Mouse (Mus musculus) c-Kit-positive CD71-positive TER-119-positive erythroid progenitor cells, embryonic 14.5 days (primary cell): ENCODE results near the gene Atg16l2.
A peak's percentile ranks its signal among the peaks of the same experiment; 100 is the strongest.

Experiments used
- DNase-seq: peaks from one replicate; pipeline ENCODE4 v3.0.0-alpha.2; 2013; ENCODE audit warnings: low spot score

The Atg16l2 gene

GRCm38 (mm10) chr7:101321218-101321827 lies 19.3 kb upstream of the Atg16l2 start:
- no peak for DNase-seq

- no peak for DNase-seq
Observed at GRCm38 (mm10) chr7:101320399-101321217, 18.6 kb upstream of the Atg16l2 start.

DNA sequence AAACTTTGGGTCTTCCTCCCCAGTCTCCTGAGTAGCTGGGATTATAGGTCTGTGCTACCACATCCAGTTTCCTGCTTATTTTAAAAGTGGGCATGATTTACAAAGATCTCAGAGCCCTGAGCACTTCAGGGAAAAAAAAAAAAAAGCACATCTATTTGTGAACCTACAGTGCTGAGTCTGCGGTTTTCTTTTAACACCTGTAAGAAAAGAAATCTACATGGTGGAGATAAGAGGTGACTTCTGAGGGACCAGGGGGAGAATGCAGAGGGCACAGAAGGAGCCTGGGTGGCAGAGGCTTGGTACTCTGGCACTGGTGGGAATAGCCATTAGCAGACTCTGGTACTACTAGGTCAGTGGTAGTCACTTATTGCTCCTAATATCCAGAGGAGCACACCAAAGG lies 17.7 kb upstream of the Atg16l2 start:
- no peak for DNase-seq

GRCm38 (mm10) chr7:101318848-101319247 lies 16.8 kb upstream of the Atg16l2 start:
- peak; percentile 28 for DNase-seq

GRCm38 (mm10) chr7:101317014-101317413 lies 15.0 kb upstream of the Atg16l2 start, which contains the start of gene Stard10:
Stard10 (plus strand) TSS chr7:101317086.
- DNase-seq: no peak

- peak; percentile 66 for DNase-seq
Observed at GRCm38 (mm10) chr7:101316591-101317001, 14.5 kb upstream of the Atg16l2 start.

GRCm38 (mm10) chr7:101315699-101316098 lies 13.6 kb upstream of the Atg16l2 start:
- peak; percentile 48 for DNase-seq

GRCm38 (mm10) chr7:101314396-101314795 lies 12.3 kb upstream of the Atg16l2 start:
- no peak for DNase-seq

DNA sequence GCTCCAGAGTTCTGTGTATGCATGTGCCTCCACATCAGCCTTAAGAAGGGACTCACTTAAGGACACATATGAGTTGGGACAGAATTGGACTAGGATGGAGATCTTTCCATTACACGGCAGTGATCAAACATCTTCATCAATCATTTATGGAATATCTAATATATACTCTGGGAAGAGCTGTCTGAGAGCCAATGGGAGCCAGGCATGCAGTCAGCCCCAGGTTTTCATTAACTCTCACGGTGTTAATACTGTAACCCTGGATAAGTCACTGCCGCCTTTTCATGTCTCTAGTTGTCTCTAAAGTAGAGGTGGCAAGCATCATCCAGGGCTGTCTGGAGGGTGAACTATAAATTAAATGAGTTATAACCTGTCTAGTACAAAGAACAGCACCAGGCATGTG lies 11.0 kb upstream of the Atg16l2 start:
- no peak for DNase-seq

DNA sequence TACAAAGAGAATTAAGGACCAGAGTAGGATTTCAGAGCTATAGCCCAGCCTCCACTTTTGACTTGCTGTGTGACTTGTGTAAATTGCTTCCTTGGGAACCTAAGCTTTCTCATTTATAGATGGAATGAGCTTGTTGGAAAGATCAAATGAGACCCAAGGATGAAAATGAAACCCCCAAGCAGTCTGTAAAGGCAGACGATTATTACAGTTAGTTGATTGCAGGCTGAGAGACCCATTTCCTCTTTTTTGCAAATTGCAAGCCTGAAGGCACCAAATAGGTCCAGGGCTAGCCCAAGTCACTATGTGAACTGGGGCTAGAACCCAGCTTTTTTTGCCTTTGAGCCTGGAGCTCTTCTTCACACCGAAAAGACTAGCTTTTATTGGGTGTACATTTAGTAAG lies 9.0 kb upstream of the Atg16l2 start:
- no peak for DNase-seq

GRCm38 (mm10) chr7:101310327-101311028 lies 8.4 kb upstream of the Atg16l2 start:
- DNase-seq: peak; percentile 97

- DNase-seq: no peak
Observed at GRCm38 (mm10) chr7:101309985-101310326, 7.9 kb upstream of the Atg16l2 start.

DNA sequence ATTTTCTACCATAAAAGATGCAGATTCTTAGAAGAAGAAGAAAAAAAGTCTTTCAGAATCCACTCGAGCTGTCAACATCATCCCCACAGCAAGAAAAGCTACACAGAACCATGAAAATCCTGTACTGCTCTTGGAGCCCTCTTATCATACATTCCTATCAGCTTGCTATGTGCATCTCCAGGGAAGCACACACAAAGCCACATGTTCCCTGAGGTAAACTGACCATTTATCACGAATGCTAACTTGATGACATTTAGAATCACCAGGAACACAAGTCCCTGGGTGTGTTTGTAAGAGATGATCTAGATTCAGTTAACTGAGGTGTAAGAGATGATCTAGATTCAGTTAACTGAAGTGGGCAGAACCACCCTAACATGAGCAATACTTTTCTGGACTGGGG lies 4.8 kb upstream of the Atg16l2 start:
- no peak for DNase-seq

GRCm38 (mm10) chr7:101302691-101303090 lies 640 bp upstream of the Atg16l2 start:
- no peak for DNase-seq

- DNase-seq: peak; percentile 37
Observed at GRCm38 (mm10) chr7:101301361-101301880, 630 bp downstream of the Atg16l2 start.

- no peak for DNase-seq
Observed at GRCm38 (mm10) chr7:101298375-101298774, 3.7 kb downstream of the Atg16l2 start.

DNA sequence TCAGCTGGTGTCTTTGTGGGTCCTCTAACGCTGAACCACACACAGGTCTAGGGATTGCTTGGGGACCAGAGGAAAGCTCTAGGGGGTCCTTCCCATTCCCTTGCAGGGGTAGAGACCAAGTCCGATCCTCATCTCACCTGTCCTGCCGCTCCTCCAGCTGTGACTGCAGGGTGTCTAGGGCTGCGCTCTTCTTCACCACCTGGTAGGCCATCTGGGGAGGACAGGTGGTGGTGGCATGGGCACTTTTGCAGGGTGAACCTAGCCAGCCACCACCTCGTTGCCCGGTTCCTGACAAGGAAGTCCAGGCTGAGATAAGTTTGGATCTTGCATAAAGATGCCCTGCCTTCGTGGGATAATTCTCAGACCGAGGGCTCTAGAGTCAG lies 5.0 kb downstream of the Atg16l2 start:
- no peak for DNase-seq

- DNase-seq: no peak
Observed at GRCm38 (mm10) chr7:101296252-101297022, 5.6 kb downstream of the Atg16l2 start.

- DNase-seq: no peak
Observed at GRCm38 (mm10) chr7:101295438-101295837, 6.6 kb downstream of the Atg16l2 start.

- DNase-seq: no peak
Observed at GRCm38 (mm10) chr7:101293611-101294010, 8.4 kb downstream of the Atg16l2 start.

DNA sequence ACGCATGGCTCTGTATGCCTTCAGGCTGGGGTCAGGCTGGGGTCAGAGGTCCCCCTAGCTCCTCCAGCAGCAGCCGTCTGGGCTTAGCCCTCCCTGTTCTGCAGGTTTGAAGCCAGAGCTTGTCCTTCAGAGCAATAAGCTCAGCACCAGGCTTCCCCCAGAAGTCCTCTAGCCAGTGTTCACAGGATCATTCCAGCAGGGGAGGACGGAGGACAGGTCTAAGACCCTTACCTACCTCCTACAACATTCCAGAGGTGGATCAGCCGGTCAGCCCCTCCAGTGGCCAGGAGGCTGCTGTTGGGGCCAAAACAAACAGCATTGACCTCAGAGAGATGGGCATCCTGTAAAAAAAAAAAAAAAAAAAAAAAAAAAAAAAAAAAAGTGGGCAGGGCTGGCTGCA lies 8.9 kb downstream of the Atg16l2 start:
- no peak for DNase-seq

GRCm38 (mm10) chr7:101292696-101293095 lies 9.4 kb downstream of the Atg16l2 start:
- no peak for DNase-seq
